ENCODE assay signal across 19 mouse cellular contexts in the genomic region with DNA sequence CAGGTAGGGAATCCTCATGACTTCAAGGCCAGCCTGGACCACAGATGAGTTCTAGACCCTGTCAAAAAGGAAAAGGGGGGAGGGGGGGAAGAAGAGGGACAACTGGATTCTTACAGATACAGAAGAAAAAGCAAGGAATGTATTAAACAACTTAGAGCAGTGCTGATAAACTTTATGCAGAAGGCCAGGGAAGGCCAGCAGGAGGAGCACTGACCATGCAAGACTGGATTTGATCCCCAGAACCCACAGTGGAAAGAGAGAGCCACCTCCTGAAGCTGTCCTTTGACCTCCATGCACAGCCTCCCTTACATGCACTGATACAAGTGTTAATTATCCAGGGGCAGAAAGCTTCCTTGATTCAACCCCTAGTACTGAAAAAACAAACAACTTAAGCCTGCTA. TPM values are rescaled to one million over a fixed set of nuclear protein-coding genes. Genes with fewer than 3 reads are reported as not detected.
DNase-seq lines count a peak whose midpoint lies in the region; ATAC-seq lines count a peak whose summit lies in the region.
"Had no signal": no experiment of that assay in that cellular context is flagged by ENCODE, and none has a peak within 500 bp of the region (broad histone marks: within the 10 kb centered on the region; RNA-seq: fewer than 3 reads in every experiment).

No protein-coding gene starts in this region.

- H3K27ac ChIP-seq in kidney, embryonic 14.5 days (ENCODE audit: low read depth, low read length) = no peak overlapping the region
- no peak overlapping the region for H3K27ac ChIP-seq in hindbrain, embryonic 14.5 days
- H3K27ac ChIP-seq: forebrain, embryonic 10.5 days; heart, embryonic 13.5 days; hindbrain, embryonic 12.5 days; liver, embryonic 15.5 days; neural tube, embryonic 12.5 days had no signal

- no peak overlapping the region for H3K4me3 ChIP-seq in kidney, embryonic 14.5 days (ENCODE audit: low read length)
- no peak overlapping the region for H3K4me3 ChIP-seq in hindbrain, embryonic 14.5 days (replicated peaks; ENCODE audit: low read length)
- H3K4me3 ChIP-seq: forebrain, embryonic 10.5 days; heart, embryonic 13.5 days; hindbrain, embryonic 12.5 days; liver, embryonic 15.5 days; megakaryocyte, embryonic 14.5 days; neural tube, embryonic 12.5 days had no signal

- peak; percentile 14 for DNase-seq in kidney, adult 9 months
- DNase-seq in lung, postnatal 36 days = peak; percentile 1
- no peak for DNase-seq in lung, postnatal 10 days
- DNase-seq in kidney, postnatal 10 days = peak; percentile 19
- no peak for DNase-seq in hindbrain, embryonic 14.5 days (ENCODE audit: low spot score)
- DNase-seq in adrenal gland, adult 8-10 months = no peak
- DNase-seq: adrenal gland, postnatal 10 days; cerebellum, adult 18-20 months; gastrocnemius, postnatal 36 days; right cerebral cortex, postnatal 4 days had no signal

- no peaks in the 10 kb centered on the region for H3K27me3 ChIP-seq in kidney, embryonic 14.5 days (ENCODE audit: control insufficient read depth, insufficient read depth, low read length)
- no peaks in the 10 kb centered on the region for H3K27me3 ChIP-seq in hindbrain, embryonic 14.5 days (ENCODE audit: control insufficient read depth, insufficient read depth, low read length)
- H3K27me3 ChIP-seq: heart, embryonic 13.5 days; hindbrain, embryonic 12.5 days; liver, embryonic 15.5 days; neural tube, embryonic 12.5 days had no signal

- ATAC-seq in kidney, embryonic 14.5 days (ENCODE audit: low FRiP score, low TSS enrichment) = no peak
- ATAC-seq in hindbrain, embryonic 14.5 days (ENCODE audit: low FRiP score) = no peak
- ATAC-seq: intestine, embryonic 16.5 days had no signal

- H3K9ac ChIP-seq in kidney, embryonic 14.5 days (ENCODE audit: low read depth, low read length) = no peak overlapping the region
- no peak overlapping the region for H3K9ac ChIP-seq in hindbrain, embryonic 14.5 days
- H3K9ac ChIP-seq: heart, embryonic 13.5 days; hindbrain, embryonic 12.5 days; liver, embryonic 15.5 days; neural tube, embryonic 12.5 days had no signal

- H3K4me2 ChIP-seq in kidney, embryonic 14.5 days (replicated peaks; ENCODE audit: low read depth, low read length) = no peak overlapping the region
- no peak overlapping the region for H3K4me2 ChIP-seq in hindbrain, embryonic 14.5 days (replicated peaks)
- H3K4me2 ChIP-seq: heart, embryonic 13.5 days; hindbrain, embryonic 12.5 days; liver, embryonic 15.5 days; neural tube, embryonic 12.5 days had no signal

- H3K4me1 ChIP-seq in kidney, embryonic 14.5 days (ENCODE audit: control insufficient read depth, insufficient read depth, low read length) = no peaks in the 10 kb centered on the region
- H3K4me1 ChIP-seq in hindbrain, embryonic 14.5 days (replicated peaks; ENCODE audit: control insufficient read depth, insufficient read depth, low read length) = no peaks in the 10 kb centered on the region
- H3K4me1 ChIP-seq: forebrain, embryonic 10.5 days; heart, embryonic 13.5 days; hindbrain, embryonic 12.5 days; megakaryocyte, embryonic 14.5 days; neural tube, embryonic 12.5 days had no signal

- no peaks in the 10 kb centered on the region for H3K9me3 ChIP-seq in kidney, embryonic 14.5 days (ENCODE audit: control insufficient read depth, low read length)
- no peaks in the 10 kb centered on the region for H3K9me3 ChIP-seq in hindbrain, embryonic 14.5 days (ENCODE audit: control insufficient read depth, low read length)
- H3K9me3 ChIP-seq: forebrain, embryonic 10.5 days; heart, embryonic 13.5 days; hindbrain, embryonic 12.5 days; liver, embryonic 15.5 days; megakaryocyte, embryonic 14.5 days; neural tube, embryonic 12.5 days had no signal

- no peaks in the 10 kb centered on the region for H3K36me3 ChIP-seq in kidney, embryonic 14.5 days (ENCODE audit: control insufficient read depth, insufficient read depth, low read length)
- H3K36me3 ChIP-seq in hindbrain, embryonic 14.5 days (replicated peaks; ENCODE audit: control insufficient read depth, insufficient read depth) = no peaks in the 10 kb centered on the region
- H3K36me3 ChIP-seq: forebrain, embryonic 10.5 days; heart, embryonic 13.5 days; hindbrain, embryonic 12.5 days; liver, embryonic 15.5 days; neural tube, embryonic 12.5 days had no signal

RNA-seq across cellular contexts. Expression of a gene that starts 29.9 kb away (rescaled TPM):
- polyA plus RNA-seq in kidney, embryonic 14.5 days (2014; fragmentation: Nextera tagmentation; extraction: Ambion mirVana) = 0.21 and 0.31 TPM in 2 replicates
- polyA plus RNA-seq in hindbrain, embryonic 14.5 days (2014; fragmentation: Nextera tagmentation; extraction: Ambion mirVana) = 0.09 and 0.14 TPM in 2 replicates
- 1 to 10 TPM in 3 of 4 experiments, under 1 TPM in 1; 0.87 to 2.0 (median 1.3) TPM for total RNA-seq in adrenal gland, adult 8-10 months (2022)
- total RNA-seq: midbrain, postnatal 0 days had no signal

RNA-seq across cellular contexts. Expression of a gene that starts 29.9 kb away (rescaled TPM):
- 33.6 and 38.3 TPM in 2 replicates for polyA plus RNA-seq in kidney, embryonic 14.5 days (2014; fragmentation: Nextera tagmentation; extraction: Ambion mirVana)
- polyA plus RNA-seq in hindbrain, embryonic 14.5 days (2014; fragmentation: Nextera tagmentation; extraction: Ambion mirVana) = 23.4 and 26.9 TPM in 2 replicates
- 10 to 100 TPM; 15.0 to 21.3 (median 16.7) TPM for total RNA-seq in adrenal gland, adult 8-10 months (2022)

RNA-seq across cellular contexts. Expression of a gene that starts 46.7 kb away (rescaled TPM):
- polyA plus RNA-seq in kidney, embryonic 14.5 days (2014; fragmentation: Nextera tagmentation; extraction: Ambion mirVana) = 21.9 and 40.4 TPM in 2 replicates
- polyA plus RNA-seq in hindbrain, embryonic 14.5 days (2014; fragmentation: Nextera tagmentation; extraction: Ambion mirVana) = 26.0 and 35.8 TPM in 2 replicates
- total RNA-seq in adrenal gland, adult 8-10 months (2022) = 10 to 100 TPM; 22.5 to 34.6 (median 23.4) TPM

Comparison
In these comparisons a context has a peak if more than half of its experiments do, and no peak if none do; other contexts are left out.
1. DNase-seq: peak in kidney, adult 9 months (single experiment), lung, postnatal 36 days (single experiment) and kidney, postnatal 10 days (single experiment); none in lung, postnatal 10 days (single experiment), hindbrain, embryonic 14.5 days (single experiment) and adrenal gland, adult 8-10 months (single experiment).